Mouse (Mus musculus): Measurements from ENCODE around the gene Fam102a.

Fam102a gene

GRCm38 (mm10) chr2:32517233-32517867, 17.8 kb upstream of the Fam102a start:
- no peak for DNase-seq

- DNase-seq, result no peak
These were observed 14.8 kb upstream of the Fam102a start for GRCm38 (mm10) chr2:32520034-32520990.

GRCm38 (mm10) chr2:32524536-32525031, 10.5 kb upstream of the Fam102a start:
- no peak for DNase-seq

GRCm38 (mm10) chr2:32525816-32526215, 9.3 kb upstream of the Fam102a start:
- DNase-seq, result no peak

GRCm38 (mm10) chr2:32527468-32527966, 7.6 kb upstream of the Fam102a start:
- no peak for DNase-seq

GRCm38 (mm10) chr2:32528326-32528725, 6.8 kb upstream of the Fam102a start:
- DNase-seq, result no peak

- no peak for DNase-seq
These were observed 4.7 kb upstream of the Fam102a start for GRCm38 (mm10) chr2:32530479-32530878.

GRCm38 (mm10) chr2:32533163-32533562, 2.0 kb upstream of the Fam102a start:
- DNase-seq, result no peak

GRCm38 (mm10) chr2:32534061-32534732, 935 bp upstream of the Fam102a start:
- DNase-seq, result peak; percentile 53

GRCm38 (mm10) chr2:32535501-32535991, 414 bp downstream of the Fam102a start:
- DNase-seq, result peak; percentile 79

GRCm38 (mm10) chr2:32536086-32536633, 1.0 kb downstream of the Fam102a start:
- peak; percentile 44 for DNase-seq

- DNase-seq, result no peak
These were observed 1.7 kb downstream of the Fam102a start for GRCm38 (mm10) chr2:32536634-32537359.

GRCm38 (mm10) chr2:32537360-32537905, 2.3 kb downstream of the Fam102a start:
- DNase-seq, result no peak

- no peak for DNase-seq
These were observed 2.8 kb downstream of the Fam102a start for GRCm38 (mm10) chr2:32537941-32538340.

GRCm38 (mm10) chr2:32538461-32538860, 3.3 kb downstream of the Fam102a start:
- DNase-seq, result no peak

GRCm38 (mm10) chr2:32539452-32539981, 4.4 kb downstream of the Fam102a start:
- no peak for DNase-seq

- no peak for DNase-seq
These were observed 6.3 kb downstream of the Fam102a start for GRCm38 (mm10) chr2:32541333-32541908.

GRCm38 (mm10) chr2:32541986-32542573, 6.9 kb downstream of the Fam102a start:
- DNase-seq, result peak; percentile 66

GRCm38 (mm10) chr2:32543031-32543449, 7.9 kb downstream of the Fam102a start:
- DNase-seq, result no peak

- no peak for DNase-seq
These were observed 11.8 kb downstream of the Fam102a start for GRCm38 (mm10) chr2:32546951-32547350.

Data from thymus, postnatal 4 days (tissue).